Mouse (Mus musculus) thymus, postnatal 10 days (tissue): ENCODE measurements around the gene Abcb9.

ENCODE experiments used
- DNase-seq, 2 experiments: peaks; one replicate each; pipeline ENCODE4 v3.0.0; 2021; ENCODE audit warnings: low spot score in 2 of 2

Gene Abcb9

GRCm38 (mm10) chr5:124014180-124014579, 81.4 kb downstream of the Abcb9 start:
- DNase-seq = no peak

DNA sequence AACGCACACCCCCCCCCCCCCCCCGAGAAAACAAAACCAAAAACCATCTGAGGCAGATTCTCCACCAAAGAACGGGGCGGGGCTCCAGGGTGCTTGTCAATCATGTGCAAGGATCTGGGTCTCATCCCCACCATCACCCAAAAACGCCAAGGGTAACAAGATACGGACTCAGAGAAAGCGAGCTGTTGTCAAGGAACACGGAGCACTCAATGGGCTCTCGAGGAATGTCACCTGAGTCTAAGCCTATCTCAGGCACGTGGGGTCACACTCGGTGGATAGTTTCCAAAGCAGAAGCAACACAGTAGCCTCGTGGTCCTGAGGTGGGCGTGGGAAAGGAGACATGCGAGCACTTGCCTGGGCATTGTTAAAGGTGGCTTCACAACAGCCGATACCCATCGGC, 81.9 kb downstream of the Abcb9 start:
- no peak for DNase-seq

GRCm38 (mm10) chr5:124012885-124013284, 82.7 kb downstream of the Abcb9 start:
- no peak for DNase-seq

DNA sequence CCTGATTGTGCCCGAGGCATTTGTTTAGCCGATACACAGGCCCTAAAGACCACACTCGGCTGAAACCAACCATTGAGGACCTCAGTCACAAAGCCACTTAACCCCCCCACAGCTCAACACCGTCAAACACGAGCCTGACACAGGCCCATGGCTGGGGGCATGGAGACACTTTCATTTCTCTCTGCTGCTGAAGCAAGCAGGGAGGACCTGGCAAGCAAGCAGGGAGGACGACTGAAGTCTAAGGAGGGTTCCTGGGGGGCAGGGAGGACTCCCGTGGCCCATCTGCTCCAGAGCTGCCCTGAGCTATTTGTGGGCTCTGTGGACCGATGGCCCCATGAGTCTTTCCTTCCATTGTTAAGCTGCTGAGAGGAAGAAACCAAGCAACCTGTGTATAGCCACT, 83.7 kb downstream of the Abcb9 start:
- no peak for DNase-seq
